Mouse (Mus musculus) spleen, embryonic (tissue): ENCODE data around the gene Rasal2.

ENCODE experiments used
- CTCF ChIA-PET: fragments of 350-600 bp; sonication (Branson Sonifier 250); formaldehyde crosslinking; loops from one replicate; lab custom pipeline; 2022; lab: Charles Lee

Rasal2 gene

GRCm38 (mm10) chr1:157412454-157413369, at the start of gene Rasal2:
Rasal2 (minus strand) TSS chr1:157412595.
- CTCF ChIA-PET, result no interaction called here

- CTCF ChIA-PET, result no interaction called here
Observed at GRCm38 (mm10) chr1:157461276-157461675, 48.9 kb upstream of the Rasal2 start.

GRCm38 (mm10) chr1:157459904-157460303, 47.5 kb upstream of the Rasal2 start:
- CTCF ChIA-PET, result interaction anchor here (0.7 kb wide), 1 partner anchor 290 kb away, joined by 18 read pairs; no protein-coding TSS in a partner anchor

- CTCF ChIA-PET, result no interaction called here
Observed at GRCm38 (mm10) chr1:157458421-157459208, 46.2 kb upstream of the Rasal2 start, which contains the start of gene Cryzl2. Cryzl2 (plus strand) TSS chr1:157458577.

- CTCF ChIA-PET, result no interaction called here
Observed at GRCm38 (mm10) chr1:157457789-157458188, 45.4 kb upstream of the Rasal2 start.

- CTCF ChIA-PET, result no interaction called here
Observed at GRCm38 (mm10) chr1:157454876-157455275, 42.5 kb upstream of the Rasal2 start.

GRCm38 (mm10) chr1:157452759-157453549, 40.6 kb upstream of the Rasal2 start:
- CTCF ChIA-PET, result no interaction called here

- CTCF ChIA-PET, result no interaction called here
Observed at GRCm38 (mm10) chr1:157452284-157452683, 39.9 kb upstream of the Rasal2 start.

- CTCF ChIA-PET, result no interaction called here
Observed at GRCm38 (mm10) chr1:157449981-157450636, 37.7 kb upstream of the Rasal2 start.

- CTCF ChIA-PET, result no interaction called here
Observed at GRCm38 (mm10) chr1:157449532-157449931, 37.1 kb upstream of the Rasal2 start.

GRCm38 (mm10) chr1:157448805-157449188, 36.4 kb upstream of the Rasal2 start:
- CTCF ChIA-PET, result no interaction called here

GRCm38 (mm10) chr1:157448164-157448804, 35.9 kb upstream of the Rasal2 start:
- CTCF ChIA-PET, result no interaction called here

GRCm38 (mm10) chr1:157447142-157447541, 34.7 kb upstream of the Rasal2 start:
- CTCF ChIA-PET, result no interaction called here

GRCm38 (mm10) chr1:157446325-157446724, 33.9 kb upstream of the Rasal2 start:
- CTCF ChIA-PET, result interaction anchor here (0.6 kb wide), 1 partner anchor 704 kb away, joined by 3 read pairs; no protein-coding TSS in a partner anchor

- CTCF ChIA-PET, result no interaction called here
Observed at GRCm38 (mm10) chr1:157445398-157445910, 33.1 kb upstream of the Rasal2 start.

GRCm38 (mm10) chr1:157444632-157445300, 32.4 kb upstream of the Rasal2 start:
- CTCF ChIA-PET, result no interaction called here

- CTCF ChIA-PET, result interaction anchor here (0.6 kb wide), 1 partner anchor 80 kb away, joined by 6 read pairs; no protein-coding TSS in a partner anchor
Observed at GRCm38 (mm10) chr1:157443723-157444561, 31.5 kb upstream of the Rasal2 start.

- CTCF ChIA-PET, result interaction anchor here (0.6 kb wide), 1 partner anchor 80 kb away, joined by 6 read pairs; no protein-coding TSS in a partner anchor
Observed at GRCm38 (mm10) chr1:157443026-157443722, 30.8 kb upstream of the Rasal2 start.
